Mouse (Mus musculus): ENCODE measurements at regions not wholly inside any gene's neighbourhood (a gene's known extent, or its start where the extent isn't known, plus 50 kb on each side); places are given as distances from the start of the nearest gene placed in this dataset.

GRCm38 (mm10) chr11:18821384-18821783, 197.4 kb downstream of the Meis1 start:
- peak in 1 of 2 experiments; percentile 2 for DNase-seq

- DNase-seq = no peak
Measured at GRCm38 (mm10) chr11:18814110-18814509, 204.7 kb downstream of the Meis1 start.

GRCm38 (mm10) chr11:18767479-18767878, 251.3 kb downstream of the Meis1 start:
- no peak for DNase-seq

GRCm38 (mm10) chr11:18766458-18767016, 252.2 kb downstream of the Meis1 start:
- DNase-seq = no peak

GRCm38 (mm10) chr11:18758591-18759074, 260.2 kb downstream of the Meis1 start:
- DNase-seq = no peak

GRCm38 (mm10) chr11:18756576-18756975, 262.2 kb downstream of the Meis1 start:
- no peak for DNase-seq

GRCm38 (mm10) chr11:18754732-18755525, 263.9 kb downstream of the Meis1 start:
- DNase-seq = no peak

- no peak for DNase-seq
Measured at GRCm38 (mm10) chr11:18753856-18754255, 264.9 kb downstream of the Meis1 start.

- no peak for DNase-seq
Measured at GRCm38 (mm10) chr11:18753246-18753645, 265.5 kb downstream of the Meis1 start.

GRCm38 (mm10) chr11:18752512-18752911, 266.3 kb downstream of the Meis1 start:
- no peak for DNase-seq

GRCm38 (mm10) chr11:18750911-18751841, 267.6 kb downstream of the Meis1 start:
- DNase-seq = no peak

GRCm38 (mm10) chr11:18750080-18750375, 268.8 kb downstream of the Meis1 start:
- no peak for DNase-seq

GRCm38 (mm10) chr11:18749265-18750079, 269.3 kb downstream of the Meis1 start:
- DNase-seq = no peak

- DNase-seq = no peak
Measured at GRCm38 (mm10) chr11:18747871-18748461, 270.8 kb downstream of the Meis1 start.

GRCm38 (mm10) chr11:18747361-18747760, 271.4 kb downstream of the Meis1 start:
- DNase-seq = no peak

- no peak for DNase-seq
Measured at GRCm38 (mm10) chr11:18746486-18746885, 272.3 kb downstream of the Meis1 start.

GRCm38 (mm10) chr11:18745840-18746239, 272.9 kb downstream of the Meis1 start:
- DNase-seq = no peak

- no peak for DNase-seq
Measured at GRCm38 (mm10) chr11:18734904-18735664, 283.7 kb downstream of the Meis1 start.

GRCm38 (mm10) chr11:18734075-18734474, 284.7 kb downstream of the Meis1 start:
- DNase-seq = no peak

GRCm38 (mm10) chr11:18729742-18730141, 289.0 kb downstream of the Meis1 start:
- DNase-seq = no peak

GRCm38 (mm10) chr11:18722770-18723169, 296.0 kb downstream of the Meis1 start:
- no peak for DNase-seq

- DNase-seq = no peak
Measured at GRCm38 (mm10) chr11:18715851-18716126, 303.0 kb downstream of the Meis1 start.
